In genomic region chr1:38470166-38470565, GRCm38 (mm10) we compare ENCODE assay signal across 18 mouse cellular contexts.
DNase-seq lines count a peak whose midpoint lies in the region; ATAC-seq and TF ChIP-seq lines count a peak whose summit lies in the region.
"Had no signal": no experiment of that assay in that cellular context is flagged by ENCODE, and none has a peak within 500 bp of the region (broad histone marks: within the 10 kb centered on the region; RNA-seq: fewer than 3 reads in every experiment).

No protein-coding gene starts in this region.

- peaks cover 6% of the 10 kb centered on the region; the same call in 1 of the 2 replicates for H3K4me1 ChIP-seq in heart, postnatal 0 days (ENCODE audit: control insufficient read depth, insufficient read depth)

- DNase-seq in frontal cortex, postnatal 14 days (ENCODE audit: low spot score in 2 of 2), result no peak
- DNase-seq in heart, postnatal 0 days (ENCODE audit: low spot score), result no peak
- no peak for DNase-seq in heart, adult 9 months (ENCODE audit: low spot score in 2 of 2)
- DNase-seq in adrenal gland, postnatal 14 days, result peak; percentile 21
- no peak for DNase-seq in thymus, postnatal 36 days
- no peak for DNase-seq in right cerebral cortex, postnatal 4 days
- DNase-seq: cerebellum, adult 9-10 months; forebrain, postnatal 0 days; gastrocnemius, postnatal 25 days; kidney, adult 8-10 months; kidney, postnatal 36 days; thymus, postnatal 25 days had no signal

- no peaks in the 10 kb centered on the region for H3K36me3 ChIP-seq in heart, postnatal 0 days (replicated peaks; ENCODE audit: control insufficient read depth, insufficient read depth, low read length)
- H3K36me3 ChIP-seq: midbrain, embryonic 13.5 days had no signal

- TF ChIP-seq CTCF in heart, postnatal 0 days (IDR thresholded peaks at IDR 0.05; ENCODE audit: low read depth), result no peak

- H3K27ac ChIP-seq in heart, postnatal 0 days (ENCODE audit: low read depth), result no peak overlapping the region
- H3K27ac ChIP-seq: stomach, postnatal 0 days had no signal

- H3K9me3 ChIP-seq in heart, postnatal 0 days (replicated peaks; ENCODE audit: control insufficient read depth, low read length), result no peaks in the 10 kb centered on the region
- H3K9me3 ChIP-seq: midbrain, embryonic 13.5 days had no signal

- peak; percentile 63 for ATAC-seq in frontal cortex, adult (ENCODE audit: low TSS enrichment)
- ATAC-seq in heart, postnatal 0 days (ENCODE audit: insufficient read depth, low read depth), result no peak
- ATAC-seq: forebrain, postnatal 0 days; midbrain, embryonic 13.5 days had no signal

- TF ChIP-seq EP300 in heart, postnatal 0 days (IDR thresholded peaks at IDR 0.05; ENCODE audit: low read depth), result no peak

- H3K9ac ChIP-seq in heart, postnatal 0 days (replicated peaks; ENCODE audit: low read depth, low read length), result no peak overlapping the region
- H3K9ac ChIP-seq: forebrain, postnatal 0 days; lung, embryonic 14.5 days; midbrain, embryonic 13.5 days had no signal

- H3K4me3 ChIP-seq in heart, postnatal 0 days (ENCODE audit: low read depth, low read length), result no peak overlapping the region
- H3K4me3 ChIP-seq: erythroblast, embryonic 14.5 days; midbrain, embryonic 13.5 days had no signal

- peak overlapping the region; percentile 31; the same call in 1 of the 2 replicates for H3K4me2 ChIP-seq in heart, postnatal 0 days (ENCODE audit: low read depth, low read length)
- H3K4me2 ChIP-seq: liver, embryonic 11.5 days; midbrain, embryonic 13.5 days had no signal

- H3K27me3 ChIP-seq in heart, postnatal 0 days (ENCODE audit: control insufficient read depth, insufficient read depth, low read length), result no peaks in the 10 kb centered on the region
- H3K27me3 ChIP-seq: midbrain, embryonic 13.5 days had no signal

- WGBS in heart, postnatal 0 days, result 58% methylated on average over 5 of the region's 5 CpGs
